In genomic region chr3:145817276-145817675, GRCm38 (mm10) we compare ENCODE assay signal across 10 mouse cellular contexts. TPM values are rescaled to one million over a fixed set of nuclear protein-coding genes. Genes with fewer than 3 reads are reported as not detected.
DNase-seq lines count a peak whose midpoint lies in the region; ATAC-seq and TF ChIP-seq lines count a peak whose summit lies in the region.
"Had no signal": no experiment of that assay in that cellular context is flagged by ENCODE, and none has a peak within 500 bp of the region (broad histone marks: within the 10 kb centered on the region; RNA-seq: fewer than 3 reads in every experiment).

No protein-coding gene starts in this region.

- H3K27me3 ChIP-seq in lung, postnatal 0 days (replicated peaks; ENCODE audit: insufficient read depth, low read length): no peaks in the 10 kb centered on the region; the same call in 1 of the 2 replicates
- no peaks in the 10 kb centered on the region for H3K27me3 ChIP-seq in intestine, postnatal 0 days (replicated peaks; ENCODE audit: control insufficient read depth, insufficient read depth, low read length)
- no peaks in the 10 kb centered on the region for H3K27me3 ChIP-seq in neural tube, embryonic 15.5 days (replicated peaks)
- H3K27me3 ChIP-seq: embryonic facial prominence, embryonic 13.5 days had no signal

- H3K9ac ChIP-seq in lung, postnatal 0 days (replicated peaks; ENCODE audit: low read depth): no peak overlapping the region
- H3K9ac ChIP-seq in intestine, postnatal 0 days (ENCODE audit: low read depth, low read length): no peak overlapping the region
- H3K9ac ChIP-seq in neural tube, embryonic 15.5 days (replicated peaks): no peak overlapping the region
- H3K9ac ChIP-seq: embryonic facial prominence, embryonic 13.5 days had no signal

- peak overlapping the region; percentile 1; the same call in 1 of the 2 replicates for H3K27ac ChIP-seq in lung, postnatal 0 days (ENCODE audit: low read length)
- H3K27ac ChIP-seq in intestine, postnatal 0 days (ENCODE audit: low read depth, low read length): peak overlapping the region; percentile 70
- H3K27ac ChIP-seq in neural tube, embryonic 15.5 days (replicated peaks): 0 out of 2 replicates have a peak overlapping the region, but pooled peaks have one; percentile 10
- H3K27ac ChIP-seq: embryonic facial prominence, embryonic 13.5 days; macrophage had no signal

- peaks cover 9% of the 10 kb centered on the region; the same call in 1 of the 2 replicates for H3K4me1 ChIP-seq in lung, postnatal 0 days (ENCODE audit: insufficient read depth, low read depth, low read length)
- H3K4me1 ChIP-seq in lung, adult 2 months (ENCODE audit: control insufficient read depth, insufficient read depth, low read length): peaks cover 9% of the 10 kb centered on the region
- peaks cover 15% of the 10 kb centered on the region for H3K4me1 ChIP-seq in intestine, postnatal 0 days (replicated peaks; ENCODE audit: control insufficient read depth, insufficient read depth, low read length)
- H3K4me1 ChIP-seq in neural tube, embryonic 15.5 days: peaks cover 8% of the 10 kb centered on the region

- no peaks in the 10 kb centered on the region for H3K36me3 ChIP-seq in lung, postnatal 0 days (ENCODE audit: insufficient read depth, low read length)
- no peaks in the 10 kb centered on the region for H3K36me3 ChIP-seq in intestine, postnatal 0 days (ENCODE audit: control insufficient read depth, insufficient read depth)
- H3K36me3 ChIP-seq in neural tube, embryonic 15.5 days: no peaks in the 10 kb centered on the region
- H3K36me3 ChIP-seq: embryonic facial prominence, embryonic 13.5 days had no signal

- no peak for TF ChIP-seq POLR2A in lung, adult 2 months (IDR thresholded peaks at IDR 0.05; ENCODE audit: borderline replicate concordance, extremely low read depth, low read depth, low read length)

- peak; percentile 16 for DNase-seq in embryo, embryonic 11 days
- no peak for DNase-seq in embryo, embryonic 10.5 days (ENCODE audit: low spot score)
- DNase-seq in lung, postnatal 0 days (ENCODE audit: low spot score): no peak
- no peak for DNase-seq in lung, adult 2 months
- DNase-seq in urinary bladder, postnatal 36 days (ENCODE audit: low spot score in 2 of 2): no peak

- TF ChIP-seq CTCF in lung, postnatal 0 days (IDR thresholded peaks at IDR 0.05): no peak
- TF ChIP-seq CTCF in lung, adult 2 months (IDR thresholded peaks at IDR 0.05; ENCODE audit: insufficient read depth, low read length): no peak
- no peak for TF ChIP-seq CTCF in intestine, postnatal 0 days (IDR thresholded peaks at IDR 0.05; ENCODE audit: low read depth)

- 49% methylated on average over 6 of the region's 6 CpGs for WGBS in lung, postnatal 0 days
- WGBS in lung, adult 2 months: 42% methylated on average over 6 of the region's 6 CpGs
- WGBS in intestine, postnatal 0 days: 40% methylated on average over 6 of the region's 6 CpGs
- WGBS in neural tube, embryonic 15.5 days: 41% methylated on average over 6 of the region's 6 CpGs

- ATAC-seq in lung, postnatal 0 days: no peak
- ATAC-seq in intestine, postnatal 0 days: peak; percentile 28; the same call in 1 of the 2 replicates
- ATAC-seq in neural tube, embryonic 15.5 days (ENCODE audit: low FRiP score): peak; percentile 67
- no peak for ATAC-seq in megakaryocyte-erythroid progenitor cell, adult 5-6 weeks (replicated peaks; ENCODE audit: low FRiP score, low TSS enrichment, poor library complexity, severe bottlenecking)

- TF ChIP-seq EP300 in lung, postnatal 0 days (IDR thresholded peaks at IDR 0.05): no peak

- no peak overlapping the region for H3K4me2 ChIP-seq in lung, postnatal 0 days (replicated peaks; ENCODE audit: low read depth, low read length)
- peak overlapping the region; percentile 32; the same call in 1 of the 2 replicates for H3K4me2 ChIP-seq in intestine, postnatal 0 days (replicated peaks; ENCODE audit: low read depth)
- no peak overlapping the region for H3K4me2 ChIP-seq in neural tube, embryonic 15.5 days
- H3K4me2 ChIP-seq: embryonic facial prominence, embryonic 13.5 days had no signal

- H3K4me3 ChIP-seq in lung, postnatal 0 days (ENCODE audit: low read depth, low read length): no peak overlapping the region
- no peak overlapping the region for H3K4me3 ChIP-seq in lung, adult 2 months (replicated peaks; ENCODE audit: extremely low read depth, low read depth, low read length)
- H3K4me3 ChIP-seq in intestine, postnatal 0 days (ENCODE audit: low read depth, low read length): no peak overlapping the region
- no peak overlapping the region for H3K4me3 ChIP-seq in neural tube, embryonic 15.5 days (replicated peaks)
- H3K4me3 ChIP-seq: embryonic facial prominence, embryonic 13.5 days had no signal

- no peaks in the 10 kb centered on the region for H3K9me3 ChIP-seq in lung, postnatal 0 days (ENCODE audit: low read length)
- H3K9me3 ChIP-seq in intestine, postnatal 0 days (ENCODE audit: control insufficient read depth): no peaks in the 10 kb centered on the region
- H3K9me3 ChIP-seq in neural tube, embryonic 15.5 days (replicated peaks): no peaks in the 10 kb centered on the region
- H3K9me3 ChIP-seq: embryonic facial prominence, embryonic 13.5 days had no signal

RNA-seq across cellular contexts. Expression of gene Ddah1, which starts 58.8 kb away (rescaled TPM):
- 20.2 and 20.7 TPM in 2 replicates for polyA plus RNA-seq in lung, postnatal 0 days (2015; fragmentation: Nextera tagmentation; extraction: Ambion mirVana)
- polyA plus RNA-seq in lung, adult 2 months (2012; rRNA removed): 16.1 and 20.7 TPM in 2 replicates
- 24.9 and 25.9 TPM in 2 replicates for polyA plus RNA-seq in intestine, postnatal 0 days (2015; fragmentation: Nextera tagmentation; extraction: Ambion mirVana)
- polyA plus RNA-seq in neural tube, embryonic 15.5 days (2015; fragmentation: Nextera tagmentation; extraction: Ambion mirVana): 108 and 123 TPM in 2 replicates
- total RNA-seq in megakaryocyte-erythroid progenitor cell, adult 5-6 weeks (2014; fragmentation: Nextera tagmentation): not detected in 2 replicates
- 0.33 and 0.99 TPM in 2 replicates for total RNA-seq in megakaryocyte-erythroid progenitor cell, adult 5-6 weeks (2017)

Comparison
In these comparisons a context has a peak if more than half of its experiments do, and no peak if none do; other contexts are left out.
1. ATAC-seq: peak in intestine, postnatal 0 days (single experiment) and neural tube, embryonic 15.5 days (single experiment); none in lung, postnatal 0 days (single experiment) and megakaryocyte-erythroid progenitor cell, adult 5-6 weeks (single experiment).
2. H3K27ac ChIP-seq: peak in every context shown above with its lines; median percentile 70 in intestine, postnatal 0 days; 10 in neural tube, embryonic 15.5 days; 1 in lung, postnatal 0 days.